Mouse (Mus musculus) liver, adult 2 months (tissue): ENCODE measurements around the gene Id3. TPM values are rescaled to one million over a fixed set of nuclear protein-coding genes. Genes with fewer than 3 reads are reported as not detected.

ENCODE experiments used
- DNase-seq: peaks from one replicate; pipeline ENCODE4 v3.0.0-alpha.2; 2011; ENCODE audit warnings: low read depth, low spot score; ENCODE audit errors: extremely low read depth
- H3K27ac ChIP-seq: fragments of 200-500 bp; replicated peaks from 2 replicates; pipeline ENCODE4 v1.5.1; 2012; ENCODE audit warnings: low read depth, mild to moderate bottlenecking, control low read depth, inconsistent platforms, low read length; ENCODE audit not compliant: insufficient read depth
- H3K27me3 ChIP-seq: fragments of 200-500 bp; 2 replicates; pipeline ENCODE4 v1.6.1; 2012; ENCODE audit warnings: mild to moderate bottlenecking, moderate library complexity, low read length, inconsistent platforms; ENCODE audit not compliant: control insufficient read depth, insufficient read depth
- H3K36me3 ChIP-seq: fragments of 200-500 bp; 2 replicates; pipeline ENCODE4 v1.6.1; 2012; ENCODE audit warnings: low read length, inconsistent platforms; ENCODE audit not compliant: control insufficient read depth, insufficient read depth
- H3K4me1 ChIP-seq: fragments of 200-500 bp; 2 replicates; pipeline ENCODE4 v1.6.1; 2011; ENCODE audit warnings: low read length; ENCODE audit not compliant: control insufficient read depth, insufficient read depth
- H3K4me3 ChIP-seq: fragments of 200-500 bp; 2 replicates; pipeline ENCODE4 v1.5.1; 2011; ENCODE audit warnings: low read depth, mild to moderate bottlenecking, control low read depth, low read length, moderate library complexity; ENCODE audit not compliant: insufficient read depth
- H3K79me2 ChIP-seq: fragments of 200-500 bp; 2 replicates; pipeline ENCODE4 v1.6.1; 2012; ENCODE audit warnings: inconsistent platforms, mild to moderate bottlenecking, low read length, moderate library complexity; ENCODE audit not compliant: control insufficient read depth, insufficient read depth
- H3K9ac ChIP-seq: fragments of 200-500 bp; 2 replicates; pipeline ENCODE4 v1.6.1; 2012; ENCODE audit warnings: low read depth, mild to moderate bottlenecking, control low read depth, inconsistent platforms, low read length
- CTCF ChIP-seq: fragments of 200-500 bp; IDR thresholded peaks from 2 replicates; pipeline ENCODE4 v1.5.1; 2011; ENCODE audit warnings: low read depth, low read length, control low read depth
- POLR2A ChIP-seq: fragments of 200-500 bp; IDR thresholded peaks from 2 replicates; pipeline ENCODE4 v1.6.1; 2011; ENCODE audit warnings: low read length, control low read depth; ENCODE audit not compliant: insufficient read depth; ENCODE audit errors: extremely low read depth
- WGBS: fragments of 180-500 bp; shearing (Covaris S2); methylation state at CpG from one replicate; pipeline ENCODE4 v1.1.7; 2018; 5-methylcytosine and 5-hydroxymethylcytosine counted together
- polyA plus RNA-seq: library from polyadenylated mRNA; depleted of rRNA; stranded (reverse); fragments of >200 nt; gene quantifications from 2 replicates; pipeline ENCODE4 v1.2.3, GENCODE M21; 2012
- total RNA-seq: library from RNA; depleted of rRNA; stranded (reverse); fragments of >200 nt; gene quantifications from 2 replicates; pipeline ENCODE4 v1.2.3, GENCODE M21; 2014

Gene Id3
- total and polyA plus RNA-seq, 2 experiments: 33.2 to 274 TPM

- H3K79me2 ChIP-seq: peaks cover 4% of the 10 kb centered on the region; the same call in 1 of the 2 replicates
- peak overlapping the region; percentile 95 for H3K27ac ChIP-seq
- H3K36me3 ChIP-seq: peaks cover 3% of the 10 kb centered on the region; the same call in 1 of the 2 replicates
- peaks cover 27% of the 10 kb centered on the region for H3K4me1 ChIP-seq
- no peaks in the 10 kb centered on the region for H3K27me3 ChIP-seq
- peak overlapping the region; percentile 93 for H3K4me3 ChIP-seq
- H3K9ac ChIP-seq: peak overlapping the region; percentile 98
- TF ChIP-seq CTCF (no peak), POLR2A (peak; percentile 75; the same call in 1 of the 2 replicates)
- under 1% methylated on average over 50 of the region's 50 CpGs for WGBS
- peak; percentile 75 for DNase-seq
Observed at GRCm38 (mm10) chr4:136144126-136144926, 1.0 kb downstream of the Id3 start.

- Histone ChIP-seq H3K27me3 (no peaks in the 10 kb centered on the region), H3K27ac (peak overlapping the region; percentile 95), H3K36me3 (peaks cover 3% of the 10 kb centered on the region; the same call in 1 of the 2 replicates), H3K4me1 (peaks cover 26% of the 10 kb centered on the region), H3K4me3 (peak overlapping the region; percentile 93), H3K9ac (peak overlapping the region; percentile 98), H3K79me2 (peaks cover 4% of the 10 kb centered on the region; the same call in 1 of the 2 replicates)
- TF ChIP-seq POLR2A (no peak; the same call in 1 of the 2 replicates), CTCF (no peak)
- WGBS: 4% methylated on average over 11 of the region's 11 CpGs
- DNase-seq: peak; percentile 64
Observed at GRCm38 (mm10) chr4:136144927-136145292, 1.6 kb downstream of the Id3 start.

GRCm38 (mm10) chr4:136145362-136145885 is 2.1 kb downstream of the Id3 start:
- TF ChIP-seq CTCF (no peak), POLR2A (no peak)
- peak overlapping the region; percentile 68 for H3K9ac ChIP-seq
- 17% methylated on average over 11 of the region's 11 CpGs for WGBS
- peaks cover 4% of the 10 kb centered on the region; the same call in 1 of the 2 replicates for H3K79me2 ChIP-seq
- H3K4me1 ChIP-seq: peaks cover 26% of the 10 kb centered on the region
- no peaks in the 10 kb centered on the region for H3K27me3 ChIP-seq
- peak overlapping the region; percentile 36 for H3K4me3 ChIP-seq
- peaks cover 3% of the 10 kb centered on the region; the same call in 1 of the 2 replicates for H3K36me3 ChIP-seq
- DNase-seq: peak; percentile 50
- peak overlapping the region; percentile 95 for H3K27ac ChIP-seq

GRCm38 (mm10) chr4:136145991-136146711 is 2.9 kb downstream of the Id3 start:
- H3K4me3 ChIP-seq: peak overlapping the region; percentile 36
- H3K27me3 ChIP-seq: no peaks in the 10 kb centered on the region
- peaks cover 4% of the 10 kb centered on the region; the same call in 1 of the 2 replicates for H3K79me2 ChIP-seq
- peak overlapping the region; percentile 95 for H3K27ac ChIP-seq
- peak; percentile 63 for DNase-seq
- TF ChIP-seq CTCF (no peak), POLR2A (0 out of 2 replicates have a peak, but pooled peaks have one; percentile 16)
- peak overlapping the region; percentile 69 for H3K9ac ChIP-seq
- WGBS: 11% methylated on average over 7 of the region's 7 CpGs
- peaks cover 22% of the 10 kb centered on the region for H3K4me1 ChIP-seq
- H3K36me3 ChIP-seq: peaks cover 3% of the 10 kb centered on the region; the same call in 1 of the 2 replicates

- no peaks in the 10 kb centered on the region for H3K27me3 ChIP-seq
- H3K36me3 ChIP-seq: peaks cover 3% of the 10 kb centered on the region; the same call in 1 of the 2 replicates
- TF ChIP-seq POLR2A (no peak), CTCF (no peak)
- WGBS: 8% methylated on average over 6 of the region's 6 CpGs
- H3K4me3 ChIP-seq: peak overlapping the region; percentile 28; the same call in 1 of the 2 replicates
- peak; percentile 94 for DNase-seq
- peaks cover 19% of the 10 kb centered on the region for H3K4me1 ChIP-seq
- H3K27ac ChIP-seq: peak overlapping the region; percentile 95
- H3K9ac ChIP-seq: peak overlapping the region; percentile 69
- peaks cover 4% of the 10 kb centered on the region; the same call in 1 of the 2 replicates for H3K79me2 ChIP-seq
Observed at GRCm38 (mm10) chr4:136146712-136147154, 3.4 kb downstream of the Id3 start.
